Mouse (Mus musculus): ENCODE results near the gene Pnck. TPM values are rescaled to one million over a fixed set of nuclear protein-coding genes. Genes with fewer than 3 reads are reported as not detected.
A peak's percentile ranks its signal among the peaks of the same experiment; 100 is the strongest.

The Pnck gene
- 0.97 TPM in 1 of 3 replicates, not detected in the others for total RNA-seq (2017)

GRCm38 (mm10) chrX:73659575-73660283, at the start of gene Pnck:
Gene Pnck (minus strand): TSS chrX:73660117.
- ATAC-seq (replicated peaks; ENCODE audit: insufficient number of reproducible peaks, low FRiP score, low TSS enrichment, poor library complexity, severe bottlenecking), result no peak

GRCm38 (mm10) chrX:73700472-73700871, 40.6 kb upstream of the Pnck start:
- ATAC-seq (replicated peaks; ENCODE audit: insufficient number of reproducible peaks, low FRiP score, low TSS enrichment, poor library complexity, severe bottlenecking), result no peak

GRCm38 (mm10) chrX:73690917-73691629, 31.2 kb upstream of the Pnck start:
- peak; percentile 78 for ATAC-seq (replicated peaks; ENCODE audit: insufficient number of reproducible peaks, low FRiP score, low TSS enrichment, poor library complexity, severe bottlenecking)

GRCm38 (mm10) chrX:73685629-73686028, 25.7 kb upstream of the Pnck start:
- ATAC-seq (replicated peaks; ENCODE audit: insufficient number of reproducible peaks, low FRiP score, low TSS enrichment, poor library complexity, severe bottlenecking), result no peak

GRCm38 (mm10) chrX:73684978-73685377, 25.1 kb upstream of the Pnck start:
- ATAC-seq (replicated peaks; ENCODE audit: insufficient number of reproducible peaks, low FRiP score, low TSS enrichment, poor library complexity, severe bottlenecking), result no peak

GRCm38 (mm10) chrX:73684156-73684555, 24.2 kb upstream of the Pnck start:
- ATAC-seq (replicated peaks; ENCODE audit: insufficient number of reproducible peaks, low FRiP score, low TSS enrichment, poor library complexity, severe bottlenecking), result no peak

- no peak for ATAC-seq (replicated peaks; ENCODE audit: insufficient number of reproducible peaks, low FRiP score, low TSS enrichment, poor library complexity, severe bottlenecking)
Measured at GRCm38 (mm10) chrX:73676668-73677067, 16.8 kb upstream of the Pnck start.

GRCm38 (mm10) chrX:73675231-73675630, 15.3 kb upstream of the Pnck start:
- no peak for ATAC-seq (replicated peaks; ENCODE audit: insufficient number of reproducible peaks, low FRiP score, low TSS enrichment, poor library complexity, severe bottlenecking)

- ATAC-seq (replicated peaks; ENCODE audit: insufficient number of reproducible peaks, low FRiP score, low TSS enrichment, poor library complexity, severe bottlenecking), result no peak
Measured at GRCm38 (mm10) chrX:73673968-73674661, 14.2 kb upstream of the Pnck start.

GRCm38 (mm10) chrX:73673619-73673967, 13.7 kb upstream of the Pnck start:
- no peak for ATAC-seq (replicated peaks; ENCODE audit: insufficient number of reproducible peaks, low FRiP score, low TSS enrichment, poor library complexity, severe bottlenecking)

- ATAC-seq (replicated peaks; ENCODE audit: insufficient number of reproducible peaks, low FRiP score, low TSS enrichment, poor library complexity, severe bottlenecking), result no peak
Measured at GRCm38 (mm10) chrX:73672879-73673618, 13.1 kb upstream of the Pnck start, which contains the start of gene Slc6a8. Gene Slc6a8 (plus strand): TSS chrX:73673150.

- no peak for ATAC-seq (replicated peaks; ENCODE audit: insufficient number of reproducible peaks, low FRiP score, low TSS enrichment, poor library complexity, severe bottlenecking)
Measured at GRCm38 (mm10) chrX:73672031-73672431, 12.1 kb upstream of the Pnck start.

GRCm38 (mm10) chrX:73663143-73663542, 3.2 kb upstream of the Pnck start:
- ATAC-seq (replicated peaks; ENCODE audit: insufficient number of reproducible peaks, low FRiP score, low TSS enrichment, poor library complexity, severe bottlenecking), result no peak

- ATAC-seq (replicated peaks; ENCODE audit: insufficient number of reproducible peaks, low FRiP score, low TSS enrichment, poor library complexity, severe bottlenecking), result no peak
Measured at GRCm38 (mm10) chrX:73660284-73660665, 358 bp upstream of the Pnck start.

GRCm38 (mm10) chrX:73658936-73659574, 862 bp downstream of the Pnck start:
- no peak for ATAC-seq (replicated peaks; ENCODE audit: insufficient number of reproducible peaks, low FRiP score, low TSS enrichment, poor library complexity, severe bottlenecking)

- ATAC-seq (replicated peaks; ENCODE audit: insufficient number of reproducible peaks, low FRiP score, low TSS enrichment, poor library complexity, severe bottlenecking), result no peak
Measured at GRCm38 (mm10) chrX:73658391-73658790, 1.5 kb downstream of the Pnck start.

- ATAC-seq (replicated peaks; ENCODE audit: insufficient number of reproducible peaks, low FRiP score, low TSS enrichment, poor library complexity, severe bottlenecking), result peak; percentile 25; the same call in 1 of the 2 replicates
Measured at GRCm38 (mm10) chrX:73655529-73655928, 4.4 kb downstream of the Pnck start.

GRCm38 (mm10) chrX:73654177-73654576, 5.7 kb downstream of the Pnck start:
- peak; percentile 59; the same call in 1 of the 2 replicates for ATAC-seq (replicated peaks; ENCODE audit: insufficient number of reproducible peaks, low FRiP score, low TSS enrichment, poor library complexity, severe bottlenecking)

Measured in monocyte, adult 5-6 weeks (primary cell).